Mouse (Mus musculus): ENCODE data around the gene Eps8l1. TPM values are rescaled to one million over a fixed set of nuclear protein-coding genes. Genes with fewer than 3 reads are reported as not detected.

Eps8l1 gene
- polyA plus RNA-seq, 1 experiment from 2014 or later = 1.7 TPM

DNA sequence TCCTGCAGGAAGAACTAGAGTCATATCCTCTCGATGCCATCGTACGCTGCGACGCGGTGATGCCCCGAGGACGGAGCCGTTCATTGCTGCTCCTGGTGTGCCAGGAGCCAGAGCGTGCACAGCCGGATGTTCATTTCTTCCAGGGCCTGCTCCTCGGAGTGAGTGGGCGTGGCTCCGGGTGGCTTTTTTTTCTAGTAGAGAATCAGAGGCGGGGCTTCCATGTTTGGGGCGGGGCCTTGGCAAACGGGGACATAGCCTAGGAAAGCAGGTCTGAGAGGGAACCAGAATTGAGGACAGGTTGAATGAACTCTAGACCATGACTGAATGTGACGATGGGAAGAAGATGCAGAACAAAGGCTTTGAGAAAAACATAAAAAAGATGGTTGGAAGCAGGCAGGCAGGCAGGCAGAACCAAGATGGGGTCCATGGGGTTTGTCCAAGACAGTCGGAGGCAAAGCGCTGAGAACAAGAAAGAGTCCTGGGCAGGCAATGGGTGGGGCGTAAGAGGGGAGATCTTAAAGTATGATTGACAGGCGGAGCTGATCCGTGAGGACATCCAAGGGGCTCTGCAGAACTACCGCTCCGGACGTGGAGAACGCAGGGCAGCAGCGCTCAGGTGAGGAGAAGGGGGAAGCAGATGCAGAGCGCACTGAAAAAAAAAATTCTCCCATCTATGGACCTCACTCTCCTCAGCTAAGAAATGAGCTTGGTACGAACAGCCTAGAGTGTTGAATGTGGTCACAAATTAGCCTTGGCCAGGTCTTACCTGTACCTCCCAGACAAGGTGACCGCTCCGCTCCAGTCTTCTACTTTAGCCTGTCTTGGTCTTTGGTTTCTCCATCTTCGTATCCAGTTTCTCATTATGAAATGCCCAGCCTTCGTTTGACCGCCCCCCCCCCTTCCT lies 10.1 kb downstream of the Eps8l1 start:
- DNase-seq (ENCODE audit: low spot score) (peak; percentile 86), ATAC-seq (replicated peaks; ENCODE audit: low FRiP score, low TSS enrichment, low read depth) (peak; percentile 64)
- Histone ChIP-seq H3K27ac (ENCODE audit: low read depth) (no peak overlapping the region), H3K9ac (ENCODE audit: low read length) (peak overlapping the region; percentile 27; the same call in 1 of the 2 replicates), H3K4me2 (ENCODE audit: low read length) (peak overlapping the region; percentile 94), H3K9me3 (ENCODE audit: control insufficient read depth, low read length) (no peaks in the 10 kb centered on the region), H3K4me1 (replicated peaks; ENCODE audit: control insufficient read depth, insufficient read depth, low read length) (peaks cover 4% of the 10 kb centered on the region; the same call in 1 of the 2 replicates), H3K36me3 (ENCODE audit: control insufficient read depth, insufficient read depth, low read length) (no peaks in the 10 kb centered on the region), H3K4me3 (ENCODE audit: low read depth, low read length) (peak overlapping the region; percentile 44), H3K27me3 (replicated peaks; ENCODE audit: control insufficient read depth, insufficient read depth, low read length) (peaks cover 35% of the 10 kb centered on the region)
- WGBS = 2% methylated on average over 35 of the region's 35 CpGs

DNA sequence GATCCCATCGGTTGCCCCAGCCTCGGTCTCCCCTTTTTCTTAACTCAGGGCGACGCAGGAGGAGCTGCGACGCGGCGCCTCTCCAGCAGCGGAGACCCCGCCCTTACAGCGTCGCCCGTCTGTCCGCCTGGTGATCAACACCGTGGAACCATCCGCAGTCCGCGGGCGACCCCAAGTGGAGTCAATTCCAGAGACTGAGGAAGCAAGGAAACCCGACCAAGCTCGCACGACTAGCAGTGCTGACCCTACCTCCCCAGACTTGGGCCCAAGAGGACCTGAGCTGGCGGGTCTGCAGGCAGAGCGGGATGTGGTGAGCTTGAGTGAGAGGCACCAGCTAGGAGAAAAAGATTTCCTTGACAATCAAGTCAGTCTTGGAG lies 10.7 kb downstream of the Eps8l1 start:
- peak overlapping the region; percentile 94 for H3K4me2 ChIP-seq (ENCODE audit: low read length)
- H3K36me3 ChIP-seq (ENCODE audit: control insufficient read depth, insufficient read depth, low read length) = no peaks in the 10 kb centered on the region
- H3K4me3 ChIP-seq (ENCODE audit: low read depth, low read length) = peak overlapping the region; percentile 44
- peak overlapping the region; percentile 27; the same call in 1 of the 2 replicates for H3K9ac ChIP-seq (ENCODE audit: low read length)
- peaks cover 35% of the 10 kb centered on the region for H3K27me3 ChIP-seq (replicated peaks; ENCODE audit: control insufficient read depth, insufficient read depth, low read length)
- H3K27ac ChIP-seq (ENCODE audit: low read depth) = no peak overlapping the region
- ATAC-seq (replicated peaks; ENCODE audit: low FRiP score, low TSS enrichment, low read depth) (peak; percentile 84), DNase-seq (ENCODE audit: low spot score) (peak; percentile 92)
- under 1% methylated on average over 24 of the region's 24 CpGs for WGBS
- H3K4me1 ChIP-seq (replicated peaks; ENCODE audit: control insufficient read depth, insufficient read depth, low read length) = peaks cover 4% of the 10 kb centered on the region; the same call in 1 of the 2 replicates
- H3K9me3 ChIP-seq (ENCODE audit: control insufficient read depth, low read length) = no peaks in the 10 kb centered on the region

DNA sequence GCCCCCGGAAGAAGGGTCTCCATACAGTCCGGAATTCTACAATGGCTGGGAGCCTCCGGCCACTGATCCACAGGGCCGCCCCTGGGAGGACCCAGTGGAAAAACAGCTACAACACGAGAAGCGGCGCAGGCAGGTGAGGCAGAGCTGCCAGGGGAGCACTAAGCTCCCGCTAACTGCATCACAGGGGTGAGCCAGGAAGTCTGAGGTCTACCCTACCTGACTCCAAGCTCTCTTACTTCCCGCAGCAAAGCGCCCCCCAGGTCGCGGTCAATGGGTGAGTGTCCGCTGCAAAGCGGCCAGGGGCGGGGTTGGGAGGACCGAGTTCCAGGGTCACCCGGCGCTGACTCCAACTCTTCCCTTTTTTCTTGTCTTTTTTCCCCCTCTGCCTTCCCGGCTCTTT lies 13.5 kb downstream of the Eps8l1 start:
- Histone ChIP-seq H3K9me3 (ENCODE audit: control insufficient read depth, low read length) (no peaks in the 10 kb centered on the region), H3K27me3 (replicated peaks; ENCODE audit: control insufficient read depth, insufficient read depth, low read length) (peaks cover 35% of the 10 kb centered on the region)
- WGBS = 10% methylated on average over 18 of the region's 19 CpGs

DNA sequence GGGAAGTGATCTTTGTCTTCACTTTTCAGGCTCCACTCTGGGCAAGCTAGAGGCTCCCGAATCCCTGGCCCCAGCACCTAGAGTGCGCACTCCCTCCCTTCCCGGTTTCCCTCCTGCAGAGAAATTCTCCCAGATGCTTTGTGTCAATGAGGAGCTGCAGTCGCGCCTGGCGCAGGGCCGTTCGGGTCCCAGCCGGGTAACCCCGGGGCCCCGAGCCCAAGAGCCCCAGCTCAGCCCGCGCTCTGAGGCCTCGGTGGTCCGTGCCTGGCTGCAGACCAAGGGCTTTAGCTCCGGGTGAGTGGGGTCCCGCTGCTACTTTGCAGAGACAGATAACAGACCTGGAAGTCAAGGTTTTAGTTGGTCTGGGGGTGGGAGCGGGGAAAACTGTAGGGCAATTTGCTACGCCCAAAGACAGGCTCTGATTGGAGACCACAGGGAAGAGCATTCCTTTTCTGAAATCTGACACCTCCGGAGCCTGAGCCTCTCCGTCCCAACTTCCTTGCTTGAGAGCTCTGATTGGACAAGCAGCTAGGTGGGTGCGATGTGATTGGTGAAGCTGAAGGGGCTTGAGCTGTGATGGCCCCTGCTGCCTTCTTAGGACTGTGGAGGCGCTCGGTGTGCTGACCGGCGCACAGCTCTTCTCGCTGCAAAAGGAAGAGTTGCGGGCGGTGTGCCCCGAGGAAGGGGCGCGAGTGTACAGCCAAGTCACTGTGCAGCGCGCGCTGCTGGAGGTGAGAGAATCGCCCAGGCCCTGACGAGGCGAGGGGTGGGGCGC lies 17.7 kb downstream of the Eps8l1 start:
- H3K4me2 ChIP-seq (ENCODE audit: low read length) = peak overlapping the region; percentile 71
- H3K4me1 ChIP-seq (replicated peaks; ENCODE audit: control insufficient read depth, insufficient read depth, low read length) = peaks cover 16% of the 10 kb centered on the region
- peak; percentile 89 for DNase-seq (ENCODE audit: low spot score)
- H3K9ac ChIP-seq (ENCODE audit: low read length) = peak overlapping the region; percentile 59
- H3K36me3 ChIP-seq (ENCODE audit: control insufficient read depth, insufficient read depth, low read length) = peaks cover 26% of the 10 kb centered on the region
- H3K9me3 ChIP-seq (ENCODE audit: control insufficient read depth, low read length) = no peaks in the 10 kb centered on the region
- H3K27me3 ChIP-seq (replicated peaks; ENCODE audit: control insufficient read depth, insufficient read depth, low read length) = peaks cover 15% of the 10 kb centered on the region
- under 1% methylated on average over 39 of the region's 39 CpGs for WGBS
- H3K27ac ChIP-seq (ENCODE audit: low read depth) = peak overlapping the region; percentile 95
- peak overlapping the region; percentile 46 for H3K4me3 ChIP-seq (ENCODE audit: low read depth, low read length)
- ATAC-seq (replicated peaks; ENCODE audit: low FRiP score, low TSS enrichment, low read depth) = peak; percentile 96

More for the DNA sequence above, 13.5 kb downstream of the Eps8l1 start:
- Histone ChIP-seq H3K4me3 (ENCODE audit: low read depth, low read length) (no peak overlapping the region), H3K4me1 (replicated peaks; ENCODE audit: control insufficient read depth, insufficient read depth, low read length) (peaks cover 14% of the 10 kb centered on the region), H3K36me3 (ENCODE audit: control insufficient read depth, insufficient read depth, low read length) (no peaks in the 10 kb centered on the region), H3K9ac (ENCODE audit: low read length) (no peak overlapping the region), H3K4me2 (ENCODE audit: low read length) (no peak overlapping the region), H3K27ac (ENCODE audit: low read depth) (no peak overlapping the region)
- no peak for ATAC-seq (replicated peaks; ENCODE audit: low FRiP score, low TSS enrichment, low read depth)
- no peak for DNase-seq (ENCODE audit: low spot score)

DNA sequence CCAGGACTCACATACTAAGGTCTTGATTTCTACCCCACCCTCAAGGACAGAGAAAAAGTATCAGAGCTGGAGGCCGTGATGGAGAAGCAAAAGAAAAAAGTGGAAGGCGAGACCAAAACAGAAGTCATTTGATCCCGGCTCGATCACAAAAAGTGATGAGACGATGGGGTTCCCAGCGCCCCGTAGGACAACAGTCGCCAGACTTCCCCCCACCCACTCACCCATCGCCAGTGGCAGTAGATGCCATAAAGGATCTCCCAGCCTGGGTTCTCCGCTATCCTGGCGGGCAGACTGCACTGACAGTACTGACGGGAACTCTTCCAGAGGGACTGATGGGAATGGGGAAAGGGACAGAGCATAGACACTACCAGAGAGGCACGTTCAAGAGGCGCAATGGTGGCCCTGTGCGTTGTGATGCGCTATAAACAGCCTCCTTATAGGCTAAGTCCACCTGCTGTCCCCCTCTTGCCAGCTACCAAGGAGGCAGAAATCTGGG lies 18.4 kb downstream of the Eps8l1 start:
- no peak for DNase-seq (ENCODE audit: low spot score)
- ATAC-seq (replicated peaks; ENCODE audit: low FRiP score, low TSS enrichment, low read depth) = 0 out of 2 replicates have a peak, but pooled peaks have one; percentile 5
- peaks cover 8% of the 10 kb centered on the region; the same call in 1 of the 2 replicates for H3K27me3 ChIP-seq (replicated peaks; ENCODE audit: control insufficient read depth, insufficient read depth, low read length)
- peak overlapping the region; percentile 46 for H3K4me3 ChIP-seq (ENCODE audit: low read depth, low read length)
- peak overlapping the region; percentile 95 for H3K27ac ChIP-seq (ENCODE audit: low read depth)
- 4% methylated on average over 16 of the region's 16 CpGs for WGBS
- H3K36me3 ChIP-seq (ENCODE audit: control insufficient read depth, insufficient read depth, low read length) = peaks cover 32% of the 10 kb centered on the region
- peak overlapping the region; percentile 20 for H3K9ac ChIP-seq (ENCODE audit: low read length)
- peaks cover 16% of the 10 kb centered on the region for H3K4me1 ChIP-seq (replicated peaks; ENCODE audit: control insufficient read depth, insufficient read depth, low read length)
- peak overlapping the region; percentile 71 for H3K4me2 ChIP-seq (ENCODE audit: low read length)
- H3K9me3 ChIP-seq (ENCODE audit: control insufficient read depth, low read length) = no peaks in the 10 kb centered on the region

DNA sequence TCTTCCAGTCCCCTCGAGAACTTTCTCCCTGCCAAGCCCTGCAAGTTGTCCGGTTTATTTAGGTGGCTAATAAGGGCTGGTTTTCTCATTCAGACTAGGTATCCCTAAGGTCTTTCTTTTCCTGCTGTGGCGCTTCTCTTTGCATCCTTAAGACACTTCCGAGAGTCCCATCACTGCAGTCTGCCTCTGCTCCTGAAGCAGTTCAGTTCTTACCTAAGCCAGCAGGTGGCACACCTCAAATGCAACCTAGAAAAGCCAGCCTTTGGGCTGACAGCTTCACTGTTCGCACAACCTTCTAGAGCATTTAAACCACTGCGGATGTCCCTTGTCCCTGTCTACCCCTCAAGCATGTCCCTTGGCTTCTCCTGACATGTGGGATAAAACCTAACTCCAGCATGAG lies 19.2 kb downstream of the Eps8l1 start:
- ATAC-seq (replicated peaks; ENCODE audit: low FRiP score, low TSS enrichment, low read depth) = no peak
- peak; percentile 81 for DNase-seq (ENCODE audit: low spot score)
- 22% methylated on average over 6 of the region's 6 CpGs for WGBS
- Histone ChIP-seq H3K27me3 (replicated peaks; ENCODE audit: control insufficient read depth, insufficient read depth, low read length) (0 out of 2 replicates have a peak, but pooled peaks cover 3% of the 10 kb centered on the region), H3K4me3 (ENCODE audit: low read depth, low read length) (no peak overlapping the region), H3K9ac (ENCODE audit: low read length) (no peak overlapping the region), H3K9me3 (ENCODE audit: control insufficient read depth, low read length) (no peaks in the 10 kb centered on the region), H3K4me1 (replicated peaks; ENCODE audit: control insufficient read depth, insufficient read depth, low read length) (peaks cover 16% of the 10 kb centered on the region), H3K27ac (ENCODE audit: low read depth) (no peak overlapping the region), H3K36me3 (ENCODE audit: control insufficient read depth, insufficient read depth, low read length) (peaks cover 40% of the 10 kb centered on the region), H3K4me2 (ENCODE audit: low read length) (no peak overlapping the region; the same call in 1 of the 2 replicates)

DNA sequence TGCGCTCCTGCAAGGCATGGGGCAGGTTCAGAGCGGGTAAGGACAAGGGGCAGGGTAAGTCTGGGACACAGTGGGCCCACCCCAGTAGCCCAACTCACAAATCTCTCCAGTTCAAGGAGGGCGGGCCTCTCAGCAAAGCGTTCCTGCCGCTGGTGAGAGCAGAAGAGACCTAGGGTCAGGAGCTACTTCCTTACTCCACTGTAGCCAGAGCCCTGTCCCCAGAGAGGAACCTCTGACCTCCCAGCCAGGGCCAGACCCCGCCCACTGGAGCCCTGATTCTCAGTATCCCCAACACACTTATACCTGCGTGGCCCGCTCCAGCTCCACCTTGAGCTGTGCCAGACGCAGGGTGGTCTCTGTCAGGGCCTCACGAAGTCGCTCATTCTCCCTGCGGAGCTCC lies 21.8 kb downstream of the Eps8l1 start:
- no peak for ATAC-seq (replicated peaks; ENCODE audit: low FRiP score, low TSS enrichment, low read depth)
- Histone ChIP-seq H3K36me3 (ENCODE audit: control insufficient read depth, insufficient read depth, low read length) (peaks cover 64% of the 10 kb centered on the region), H3K27ac (ENCODE audit: low read depth) (no peak overlapping the region), H3K4me3 (ENCODE audit: low read depth, low read length) (no peak overlapping the region), H3K4me2 (ENCODE audit: low read length) (no peak overlapping the region), H3K9me3 (ENCODE audit: control insufficient read depth, low read length) (no peaks in the 10 kb centered on the region), H3K27me3 (replicated peaks; ENCODE audit: control insufficient read depth, insufficient read depth, low read length) (no peaks in the 10 kb centered on the region), H3K9ac (ENCODE audit: low read length) (no peak overlapping the region), H3K4me1 (replicated peaks; ENCODE audit: control insufficient read depth, insufficient read depth, low read length) (peaks cover 14% of the 10 kb centered on the region)
- 79% methylated on average over 12 of the region's 12 CpGs for WGBS
- DNase-seq (ENCODE audit: low spot score) = no peak

DNA sequence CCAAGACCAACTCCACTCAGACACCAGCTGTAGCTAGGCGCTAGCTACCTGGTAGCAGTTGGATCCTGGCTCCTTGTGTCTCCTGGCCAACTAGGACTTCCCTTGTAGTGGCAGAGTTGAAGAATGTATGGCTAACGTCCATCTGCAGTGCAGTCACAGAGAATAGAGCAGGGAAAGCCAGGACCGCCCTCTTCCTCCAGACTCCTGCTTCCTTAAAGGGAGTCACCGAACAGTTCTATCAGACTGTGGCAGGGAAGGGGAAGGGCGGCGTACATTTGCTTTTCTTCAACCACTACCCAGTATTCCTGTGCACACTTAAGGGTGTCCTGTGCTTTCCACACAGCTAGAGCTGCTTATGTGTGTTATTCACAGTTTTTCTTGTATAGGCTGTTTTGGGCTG lies 30.8 kb downstream of the Eps8l1 start:
- no peak for ATAC-seq (replicated peaks; ENCODE audit: low FRiP score, low TSS enrichment, low read depth)
- H3K27ac ChIP-seq (ENCODE audit: low read depth) = no peak overlapping the region
- WGBS = 72% methylated on average over 6 of the region's 6 CpGs
- H3K4me3 ChIP-seq (ENCODE audit: low read depth, low read length) = no peak overlapping the region
- no peak overlapping the region for H3K9ac ChIP-seq (ENCODE audit: low read length)
- no peak overlapping the region for H3K4me2 ChIP-seq (ENCODE audit: low read length)
- H3K27me3 ChIP-seq (replicated peaks; ENCODE audit: control insufficient read depth, insufficient read depth, low read length) = no peaks in the 10 kb centered on the region
- peaks cover 7% of the 10 kb centered on the region for H3K4me1 ChIP-seq (replicated peaks; ENCODE audit: control insufficient read depth, insufficient read depth, low read length)
- no peak for DNase-seq (ENCODE audit: low spot score)
- H3K9me3 ChIP-seq (ENCODE audit: control insufficient read depth, low read length) = no peaks in the 10 kb centered on the region
- H3K36me3 ChIP-seq (ENCODE audit: control insufficient read depth, insufficient read depth, low read length) = peaks cover 67% of the 10 kb centered on the region
